Mouse (Mus musculus): ENCODE results near the gene Boll. TPM values are rescaled to one million over a fixed set of nuclear protein-coding genes. Genes with fewer than 3 reads are reported as not detected.

Boll gene
- polyA plus RNA-seq, 1 experiment from 2014 or later = 0.22 TPM

GRCm38 (mm10) chr1:55215185-55215813 is 148.0 kb downstream of the Boll start:
- no peaks in the 10 kb centered on the region for H3K9me3 ChIP-seq
- no peak overlapping the region for H3K4me2 ChIP-seq
- H3K4me3 ChIP-seq = no peak overlapping the region
- no peak overlapping the region for H3K9ac ChIP-seq
- no peaks in the 10 kb centered on the region for H3K36me3 ChIP-seq
- 73% methylated on average over 11 of the region's 11 CpGs for WGBS
- ATAC-seq (ENCODE audit: low FRiP score, low read depth) = no peak
- H3K27me3 ChIP-seq = no peaks in the 10 kb centered on the region
- H3K4me1 ChIP-seq (replicated peaks) = no peaks in the 10 kb centered on the region
- no peak overlapping the region for H3K27ac ChIP-seq (replicated peaks)

- 91% methylated on average over 6 of the region's 6 CpGs for WGBS
- Histone ChIP-seq H3K36me3 (no peaks in the 10 kb centered on the region), H3K27me3 (no peaks in the 10 kb centered on the region), H3K9ac (no peak overlapping the region), H3K4me1 (replicated peaks) (no peaks in the 10 kb centered on the region), H3K27ac (replicated peaks) (no peak overlapping the region), H3K4me3 (no peak overlapping the region), H3K4me2 (no peak overlapping the region), H3K9me3 (no peaks in the 10 kb centered on the region)
- ATAC-seq (ENCODE audit: low FRiP score, low read depth) = no peak
Observed at GRCm38 (mm10) chr1:55213936-55214335, 149.3 kb downstream of the Boll start.

GRCm38 (mm10) chr1:55213475-55213874 is 149.8 kb downstream of the Boll start:
- no peak overlapping the region for H3K4me3 ChIP-seq
- 83% methylated on average over 6 of the region's 6 CpGs for WGBS

GRCm38 (mm10) chr1:55212771-55213170 is 150.5 kb downstream of the Boll start:
- Histone ChIP-seq H3K9me3 (no peaks in the 10 kb centered on the region), H3K4me3 (no peak overlapping the region), H3K27ac (replicated peaks) (no peak overlapping the region), H3K36me3 (no peaks in the 10 kb centered on the region), H3K4me1 (replicated peaks) (no peaks in the 10 kb centered on the region), H3K4me2 (no peak overlapping the region), H3K27me3 (no peaks in the 10 kb centered on the region), H3K9ac (no peak overlapping the region)
- 85% methylated on average over 4 of the region's 4 CpGs for WGBS
- ATAC-seq (ENCODE audit: low FRiP score, low read depth) = no peak

More at GRCm38 (mm10) chr1:55213475-55213874, 149.8 kb downstream of the Boll start:
- no peak for ATAC-seq (ENCODE audit: low FRiP score, low read depth)
- Histone ChIP-seq H3K27me3 (no peaks in the 10 kb centered on the region), H3K9ac (no peak overlapping the region), H3K27ac (replicated peaks) (no peak overlapping the region), H3K36me3 (no peaks in the 10 kb centered on the region), H3K4me1 (replicated peaks) (no peaks in the 10 kb centered on the region), H3K9me3 (no peaks in the 10 kb centered on the region), H3K4me2 (no peak overlapping the region)

GRCm38 (mm10) chr1:55211081-55211480 is 152.2 kb downstream of the Boll start:
- no peak overlapping the region for H3K4me3 ChIP-seq
- no peaks in the 10 kb centered on the region for H3K9me3 ChIP-seq
- no peak overlapping the region for H3K9ac ChIP-seq
- ATAC-seq (ENCODE audit: low FRiP score, low read depth) = no peak
- H3K4me2 ChIP-seq = no peak overlapping the region
- no peaks in the 10 kb centered on the region for H3K36me3 ChIP-seq
- no peaks in the 10 kb centered on the region for H3K4me1 ChIP-seq (replicated peaks)
- WGBS = 79% methylated on average over 8 of the region's 8 CpGs
- H3K27ac ChIP-seq (replicated peaks) = no peak overlapping the region
- H3K27me3 ChIP-seq = no peaks in the 10 kb centered on the region

GRCm38 (mm10) chr1:55210202-55210965 is 152.9 kb downstream of the Boll start:
- no peaks in the 10 kb centered on the region for H3K36me3 ChIP-seq
- no peak overlapping the region for H3K4me3 ChIP-seq
- 53% methylated on average over 12 of the region's 12 CpGs for WGBS
- H3K27ac ChIP-seq (replicated peaks) = no peak overlapping the region
- H3K9me3 ChIP-seq = no peaks in the 10 kb centered on the region
- no peaks in the 10 kb centered on the region for H3K4me1 ChIP-seq (replicated peaks)
- H3K27me3 ChIP-seq = no peaks in the 10 kb centered on the region
- H3K4me2 ChIP-seq = no peak overlapping the region
- no peak overlapping the region for H3K9ac ChIP-seq
- no peak for ATAC-seq (ENCODE audit: low FRiP score, low read depth)

GRCm38 (mm10) chr1:55208500-55209140 is 154.6 kb downstream of the Boll start:
- H3K27me3 ChIP-seq = no peaks in the 10 kb centered on the region
- H3K4me2 ChIP-seq = no peak overlapping the region
- H3K4me1 ChIP-seq (replicated peaks) = no peaks in the 10 kb centered on the region
- H3K9ac ChIP-seq = no peak overlapping the region
- no peak overlapping the region for H3K27ac ChIP-seq (replicated peaks)
- WGBS = 79% methylated on average over 5 of the region's 5 CpGs
- H3K9me3 ChIP-seq = no peaks in the 10 kb centered on the region
- H3K36me3 ChIP-seq = no peaks in the 10 kb centered on the region
- ATAC-seq (ENCODE audit: low FRiP score, low read depth) = no peak
- H3K4me3 ChIP-seq = no peak overlapping the region

GRCm38 (mm10) chr1:55207561-55207960 is 155.7 kb downstream of the Boll start:
- H3K4me1 ChIP-seq (replicated peaks) = peaks cover under 1% of the 10 kb centered on the region; the same call in 1 of the 2 replicates
- 92% methylated on average over 6 of the region's 6 CpGs for WGBS

GRCm38 (mm10) chr1:55205808-55206327 is 157.4 kb downstream of the Boll start:
- H3K9ac ChIP-seq = no peak overlapping the region
- no peak overlapping the region for H3K4me2 ChIP-seq
- H3K36me3 ChIP-seq = no peaks in the 10 kb centered on the region
- H3K27me3 ChIP-seq = no peaks in the 10 kb centered on the region
- H3K9me3 ChIP-seq = no peaks in the 10 kb centered on the region
- WGBS = 24% methylated on average over 5 of the region's 5 CpGs
- H3K4me3 ChIP-seq = no peak overlapping the region
- H3K27ac ChIP-seq (replicated peaks) = peak overlapping the region; percentile 53; the same call in 1 of the 2 replicates
- peaks cover 6% of the 10 kb centered on the region; the same call in 1 of the 2 replicates for H3K4me1 ChIP-seq (replicated peaks)
- ATAC-seq (ENCODE audit: low FRiP score, low read depth) = no peak

More at GRCm38 (mm10) chr1:55207561-55207960, 155.7 kb downstream of the Boll start:
- Histone ChIP-seq H3K36me3 (no peaks in the 10 kb centered on the region), H3K4me3 (no peak overlapping the region), H3K9ac (no peak overlapping the region), H3K27ac (replicated peaks) (no peak overlapping the region), H3K9me3 (no peaks in the 10 kb centered on the region), H3K27me3 (no peaks in the 10 kb centered on the region), H3K4me2 (no peak overlapping the region)
- no peak for ATAC-seq (ENCODE audit: low FRiP score, low read depth)

- peak; percentile 50; the same call in 1 of the 2 replicates for ATAC-seq (ENCODE audit: low FRiP score, low read depth)
- no peak overlapping the region for H3K4me3 ChIP-seq
- no peaks in the 10 kb centered on the region for H3K9me3 ChIP-seq
- H3K9ac ChIP-seq = no peak overlapping the region
- no peaks in the 10 kb centered on the region for H3K27me3 ChIP-seq
- H3K4me2 ChIP-seq = no peak overlapping the region
- WGBS = 54% methylated on average over 18 of the region's 18 CpGs
- peaks cover 6% of the 10 kb centered on the region; the same call in 1 of the 2 replicates for H3K4me1 ChIP-seq (replicated peaks)
- no peaks in the 10 kb centered on the region for H3K36me3 ChIP-seq
- H3K27ac ChIP-seq (replicated peaks) = peak overlapping the region; percentile 42
Observed at GRCm38 (mm10) chr1:55201850-55202752, 161.2 kb downstream of the Boll start.

- Histone ChIP-seq H3K9me3 (no peaks in the 10 kb centered on the region), H3K4me3 (no peak overlapping the region), H3K36me3 (no peaks in the 10 kb centered on the region), H3K4me1 (replicated peaks) (peaks cover 17% of the 10 kb centered on the region), H3K9ac (no peak overlapping the region), H3K27me3 (no peaks in the 10 kb centered on the region), H3K4me2 (no peak overlapping the region), H3K27ac (replicated peaks) (no peak overlapping the region)
- no peak for ATAC-seq (ENCODE audit: low FRiP score, low read depth)
- 13% methylated on average over 3 of the region's 3 CpGs for WGBS
Observed at GRCm38 (mm10) chr1:55198719-55199118, 164.6 kb downstream of the Boll start.
